Mouse (Mus musculus) liver, embryonic 14.5 days (tissue): ENCODE data around the gene Nsd2.

ENCODE experiments used
- CTCF ChIP-seq: IDR thresholded peaks from 2 replicates; pipeline ENCODE4 v1.5.1; 2016; ENCODE audit warnings: antibody characterized with exemption, low read depth, control low read depth
- EP300 ChIP-seq: IDR thresholded peaks from 2 replicates; pipeline ENCODE4 v1.6.1; 2016; ENCODE audit warnings: antibody characterized with exemption, low read depth

GRCm38 (mm10) chr5:33829958-33830357 lies 9.4 kb downstream of the Nsd2 start:
- TF ChIP-seq CTCF (no peak), EP300 (no peak)
